Mouse (Mus musculus): ENCODE measurements around the gene 1700113H08Rik.

The 1700113H08Rik gene

GRCm38 (mm10) chr10:87212854-87213253 lies 155.0 kb downstream of the 1700113H08Rik start:
- no peak for DNase-seq

- DNase-seq, result no peak
These were observed 172.4 kb downstream of the 1700113H08Rik start for GRCm38 (mm10) chr10:87230071-87230910.

DNA sequence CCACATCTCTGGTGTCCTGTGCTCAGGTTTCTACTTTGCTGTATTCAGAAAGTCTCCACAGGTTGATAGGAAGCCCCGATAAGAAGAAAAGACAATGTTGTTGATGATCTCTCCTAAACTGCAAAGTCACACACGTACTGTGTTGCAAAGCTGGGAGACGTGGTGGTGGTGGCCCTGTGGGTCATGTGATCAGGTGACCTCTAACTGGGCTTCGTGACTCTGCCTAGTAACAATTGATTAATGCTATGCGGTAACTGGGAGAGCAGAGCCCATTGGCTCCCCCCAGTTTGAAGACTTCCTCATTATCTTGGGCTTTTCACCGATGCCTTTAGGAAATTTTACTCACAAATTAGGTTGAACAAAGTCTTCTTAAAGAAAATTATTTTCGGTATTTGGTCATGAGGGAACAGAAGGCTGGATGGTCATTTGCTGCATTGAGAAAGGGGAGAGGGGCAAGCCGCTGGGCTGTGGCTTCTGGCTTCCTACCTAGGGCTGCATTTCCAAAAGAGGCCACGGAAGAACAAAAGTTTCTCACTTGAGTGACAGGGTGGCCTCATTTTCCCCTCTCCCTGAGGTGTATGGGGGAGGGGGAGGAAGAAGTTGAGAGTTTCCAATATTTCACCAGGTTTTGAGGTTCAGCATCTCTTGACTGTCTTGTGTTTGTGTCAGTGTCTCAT lies 181.6 kb downstream of the 1700113H08Rik start:
- no peak for DNase-seq

- DNase-seq, result no peak
These were observed 213.9 kb downstream of the 1700113H08Rik start for GRCm38 (mm10) chr10:87271724-87272123.

DNA sequence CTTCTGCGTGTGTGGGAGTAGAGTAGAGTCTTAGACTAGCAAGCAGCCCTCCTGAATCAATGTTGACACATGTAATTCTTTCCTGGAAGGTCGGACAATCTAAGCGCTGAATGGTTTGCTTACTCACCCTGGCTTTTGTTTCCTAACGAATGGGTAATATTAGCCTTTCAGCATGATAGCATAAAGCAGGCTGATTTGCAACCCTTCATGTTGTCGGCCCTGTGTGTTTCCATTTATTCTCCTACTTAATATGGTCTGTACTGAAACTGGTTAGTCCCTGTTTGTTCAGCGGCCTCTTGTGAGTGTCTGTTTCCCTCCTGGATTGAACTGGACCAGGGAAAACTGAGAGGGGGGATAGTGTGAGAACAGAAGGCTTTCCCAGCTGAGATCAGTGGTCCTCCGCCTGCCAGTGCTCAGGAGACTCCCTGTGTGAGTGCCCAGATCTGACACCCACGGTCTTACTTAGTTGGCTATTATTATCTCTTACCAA lies 214.3 kb downstream of the 1700113H08Rik start:
- DNase-seq, result no peak

DNA sequence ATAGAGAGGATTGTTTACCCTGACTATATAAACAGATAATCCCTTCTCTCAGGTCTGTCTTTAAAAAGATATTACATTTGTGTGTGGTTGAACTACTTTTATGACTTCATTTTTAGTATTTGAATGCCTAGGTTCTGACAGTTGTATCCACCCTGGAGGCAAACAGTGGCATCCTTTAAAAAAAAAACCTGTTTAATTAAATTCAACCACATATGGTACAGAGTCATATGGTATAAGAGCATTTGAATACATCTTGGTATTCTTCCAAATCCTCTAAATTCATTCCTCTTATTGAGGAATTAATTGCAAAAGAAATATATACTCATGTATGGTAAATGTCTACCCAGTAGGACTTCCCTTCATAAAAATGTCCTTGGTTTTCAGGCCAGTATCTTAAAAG lies 217.2 kb downstream of the 1700113H08Rik start:
- DNase-seq, result no peak
